Mouse (Mus musculus) limb, embryonic 15.5 days (tissue): ENCODE data around the gene Cpz. TPM values are rescaled to one million over a fixed set of nuclear protein-coding genes. Genes with fewer than 3 reads are reported as not detected.

Source experiments
- ATAC-seq: fragments of 200-750 bp; cut with Nextera tagmentation; 2 replicates; pipeline ENCODE4 v1.8.0; 2017; ENCODE audit warnings: low read depth, moderate TSS enrichment; ENCODE audit not compliant: insufficient number of reproducible peaks, low FRiP score, low TSS enrichment
- H3K27ac ChIP-seq: fragments of 300-500 bp; sonication (generic); 2 replicates; pipeline ENCODE4 v1.5.1; 2015; ENCODE audit warnings: moderate library complexity, mild to moderate bottlenecking, inconsistent platforms
- H3K27me3 ChIP-seq: fragments of 300-500 bp; sonication (generic); 2 replicates; pipeline ENCODE4 v1.6.1; 2015; ENCODE audit warnings: inconsistent platforms
- H3K36me3 ChIP-seq: fragments of 300-500 bp; sonication (generic); 2 replicates; pipeline ENCODE4 v1.6.1; 2015; ENCODE audit warnings: inconsistent platforms
- H3K4me1 ChIP-seq: fragments of 300-500 bp; sonication (generic); 2 replicates; pipeline ENCODE4 v1.6.1; 2015; ENCODE audit warnings: inconsistent platforms
- H3K4me2 ChIP-seq: fragments of 300-500 bp; sonication (generic); 2 replicates; pipeline ENCODE4 v1.6.1; 2015; ENCODE audit warnings: mild to moderate bottlenecking, inconsistent platforms
- H3K4me3 ChIP-seq: fragments of 300-500 bp; sonication (generic); 2 replicates; pipeline ENCODE4 v1.5.1; 2015; ENCODE audit warnings: mild to moderate bottlenecking, inconsistent platforms
- H3K9ac ChIP-seq: fragments of 300-500 bp; sonication (generic); 2 replicates; pipeline ENCODE4 v1.6.1; 2015; ENCODE audit warnings: inconsistent platforms
- H3K9me3 ChIP-seq: fragments of 300-500 bp; sonication (generic); 2 replicates; pipeline ENCODE4 v1.6.1; 2016; ENCODE audit warnings: inconsistent platforms
- WGBS: fragments of 180-500 bp; shearing (Covaris S2); methylation state at CpG from one replicate; pipeline ENCODE4 v1.1.7; 2015; 5-methylcytosine and 5-hydroxymethylcytosine counted together
- polyA plus RNA-seq: library from polyadenylated mRNA; unstranded; fragments of >200 nt; fragmentation: Nextera tagmentation; extraction: Ambion mirVana; gene quantifications from 2 replicates; pipeline ENCODE4 v1.2.1, GENCODE M21; 2015

The Cpz gene
- polyA plus RNA-seq, 1 experiment from 2014 or later = 12.1 TPM

DNA sequence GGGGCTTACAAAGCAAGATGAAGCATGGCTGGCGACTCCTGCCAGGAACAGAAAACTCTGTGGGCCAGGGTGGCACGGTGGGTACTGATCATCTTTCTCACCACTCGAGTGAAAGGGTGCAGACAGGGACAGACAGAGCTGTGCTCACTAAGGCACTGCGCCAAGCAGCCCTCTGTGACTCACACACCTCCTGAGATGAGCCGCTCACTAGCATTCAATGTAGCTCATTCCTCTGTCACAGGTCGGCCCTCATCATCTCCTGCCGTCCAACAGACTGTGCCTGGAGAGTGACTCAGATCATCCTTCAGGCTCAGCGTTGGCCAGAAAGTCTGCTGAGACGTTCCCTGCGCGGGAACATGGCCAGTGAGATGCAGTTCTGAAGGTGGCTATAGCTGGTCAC is 8.7 kb downstream of the Cpz start:
- Histone ChIP-seq H3K27ac (no peak overlapping the region), H3K9ac (no peak overlapping the region), H3K27me3 (peaks cover 19% of the 10 kb centered on the region), H3K9me3 (no peaks in the 10 kb centered on the region), H3K4me3 (no peak overlapping the region), H3K4me2 (no peak overlapping the region), H3K36me3 (no peaks in the 10 kb centered on the region), H3K4me1 (no peaks in the 10 kb centered on the region)
- ATAC-seq = no peak
- WGBS = 78% methylated on average over 11 of the region's 11 CpGs

DNA sequence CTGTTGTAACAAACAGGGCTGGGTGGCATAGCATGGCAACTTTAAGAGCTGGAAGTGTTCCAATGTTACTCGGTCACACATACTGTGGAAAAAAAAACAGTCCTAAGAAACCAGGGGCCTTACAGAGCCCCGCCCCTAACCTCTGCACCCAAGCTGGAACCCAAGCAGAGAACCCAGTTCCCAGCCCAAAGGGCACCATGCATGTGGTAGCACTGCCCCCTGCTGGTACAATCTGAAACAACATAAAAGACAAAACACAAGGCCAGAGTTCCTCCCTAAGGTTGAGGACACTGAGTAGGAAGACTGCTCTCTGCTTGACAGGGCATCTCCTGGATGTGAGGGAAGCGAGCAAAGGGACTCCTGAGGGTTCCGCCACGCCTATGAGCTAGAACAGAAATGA is 14.9 kb downstream of the Cpz start:
- H3K27ac ChIP-seq = no peak overlapping the region
- no peak overlapping the region for H3K9ac ChIP-seq
- no peak for ATAC-seq
- H3K4me1 ChIP-seq = no peaks in the 10 kb centered on the region
- H3K36me3 ChIP-seq = no peaks in the 10 kb centered on the region
- H3K9me3 ChIP-seq = no peaks in the 10 kb centered on the region
- H3K27me3 ChIP-seq = peaks cover 5% of the 10 kb centered on the region; the same call in 1 of the 2 replicates
- 20% methylated on average over 5 of the region's 5 CpGs for whole genome bisulfite sequencing
- H3K4me2 ChIP-seq = no peak overlapping the region
- H3K4me3 ChIP-seq = no peak overlapping the region

GRCm38 (mm10) chr5:35505016-35505415 is 20.5 kb downstream of the Cpz start:
- Histone ChIP-seq H3K36me3 (no peaks in the 10 kb centered on the region), H3K4me2 (no peak overlapping the region), H3K9ac (no peak overlapping the region), H3K9me3 (no peaks in the 10 kb centered on the region), H3K4me1 (no peaks in the 10 kb centered on the region), H3K4me3 (no peak overlapping the region), H3K27me3 (peaks cover 6% of the 10 kb centered on the region), H3K27ac (no peak overlapping the region)
- ATAC-seq = no peak
- WGBS = 31% methylated on average over 7 of the region's 7 CpGs

DNA sequence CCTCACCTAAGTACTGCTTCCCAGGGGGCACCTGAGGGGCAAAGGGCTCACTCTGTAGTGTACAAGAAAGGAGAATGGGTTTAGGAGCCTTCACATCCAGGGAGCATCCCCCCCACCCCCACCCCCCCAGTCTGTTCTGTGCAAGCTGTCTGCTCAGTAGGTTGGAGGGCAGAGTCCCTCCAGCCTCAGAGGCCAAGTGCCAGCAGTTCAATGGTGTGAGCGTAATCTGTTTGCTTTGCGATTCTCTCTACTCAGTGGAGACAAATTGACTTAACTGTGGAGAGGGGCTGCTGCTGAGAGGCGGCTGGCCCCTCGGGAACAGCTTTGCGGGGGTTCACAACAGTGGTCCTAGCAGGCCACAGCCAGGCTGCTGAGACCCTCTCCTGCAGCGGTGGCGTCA is 28.2 kb downstream of the Cpz start:
- WGBS = 56% methylated on average over 7 of the region's 7 CpGs
- no peak overlapping the region for H3K9ac ChIP-seq
- H3K27me3 ChIP-seq = peaks cover 30% of the 10 kb centered on the region
- ATAC-seq = no peak
- H3K36me3 ChIP-seq = no peaks in the 10 kb centered on the region
- H3K9me3 ChIP-seq = no peaks in the 10 kb centered on the region
- H3K27ac ChIP-seq = no peak overlapping the region
- no peak overlapping the region for H3K4me3 ChIP-seq
- H3K4me1 ChIP-seq = no peaks in the 10 kb centered on the region
- H3K4me2 ChIP-seq = no peak overlapping the region

- WGBS = 24% methylated on average over 5 of the region's 5 CpGs
- Histone ChIP-seq H3K4me3 (no peak overlapping the region), H3K9me3 (no peaks in the 10 kb centered on the region), H3K4me2 (no peak overlapping the region), H3K36me3 (no peaks in the 10 kb centered on the region), H3K27ac (no peak overlapping the region), H3K9ac (no peak overlapping the region), H3K4me1 (no peaks in the 10 kb centered on the region), H3K27me3 (peaks cover 34% of the 10 kb centered on the region)
- ATAC-seq = no peak
These were observed 29.5 kb downstream of the Cpz start for GRCm38 (mm10) chr5:35495989-35496388.

DNA sequence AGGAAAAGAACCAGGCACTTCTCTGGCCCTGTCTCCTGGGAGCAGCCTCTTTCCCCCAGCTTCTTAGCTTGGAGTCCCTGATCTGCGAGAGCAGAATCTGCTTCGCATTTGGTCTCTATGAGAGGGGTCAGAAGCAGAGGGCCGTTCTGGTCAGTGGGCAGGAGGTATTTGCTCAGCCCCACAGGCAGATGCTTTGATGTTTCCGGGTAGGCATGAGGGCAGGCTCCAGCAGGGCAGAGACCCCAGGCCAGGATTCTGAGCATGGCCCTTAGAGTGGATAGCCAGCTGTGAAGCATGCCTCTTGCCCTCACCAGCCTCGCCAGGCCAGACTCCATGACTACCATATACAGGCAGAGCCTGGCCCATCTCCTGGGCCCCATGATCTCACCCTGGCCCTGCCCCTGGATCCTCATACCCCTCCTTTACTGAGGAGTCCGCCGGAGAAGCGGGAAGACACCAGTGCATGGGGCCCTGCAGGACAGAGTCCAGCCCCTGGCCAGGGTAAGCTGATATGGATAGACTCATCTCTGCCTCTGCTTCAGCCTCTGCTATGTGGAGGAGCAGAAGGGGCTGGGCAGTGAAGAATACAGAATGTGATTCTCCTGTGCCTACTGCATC is 30.6 kb downstream of the Cpz start:
- WGBS = 36% methylated on average over 8 of the region's 8 CpGs

GRCm38 (mm10) chr5:35493770-35494169 is 31.7 kb downstream of the Cpz start:
- no peak overlapping the region for H3K27ac ChIP-seq
- WGBS = 18% methylated on average over 12 of the region's 12 CpGs
- no peak for ATAC-seq
- no peak overlapping the region for H3K4me2 ChIP-seq
- no peaks in the 10 kb centered on the region for H3K9me3 ChIP-seq
- peaks cover 54% of the 10 kb centered on the region for H3K27me3 ChIP-seq
- H3K9ac ChIP-seq = no peak overlapping the region
- H3K36me3 ChIP-seq = no peaks in the 10 kb centered on the region
- H3K4me3 ChIP-seq = no peak overlapping the region
- H3K4me1 ChIP-seq = no peaks in the 10 kb centered on the region

More for the DNA sequence above, 30.6 kb downstream of the Cpz start:
- H3K9me3 ChIP-seq = no peaks in the 10 kb centered on the region
- H3K4me1 ChIP-seq = no peaks in the 10 kb centered on the region
- no peak for ATAC-seq
- peaks cover 44% of the 10 kb centered on the region for H3K27me3 ChIP-seq
- no peak overlapping the region for H3K4me2 ChIP-seq
- H3K36me3 ChIP-seq = no peaks in the 10 kb centered on the region
- H3K27ac ChIP-seq = no peak overlapping the region
- H3K4me3 ChIP-seq = no peak overlapping the region
- no peak overlapping the region for H3K9ac ChIP-seq

GRCm38 (mm10) chr5:35479521-35479920 is 46.0 kb downstream of the Cpz start:
- Histone ChIP-seq H3K4me2 (no peak overlapping the region), H3K36me3 (no peaks in the 10 kb centered on the region), H3K27ac (no peak overlapping the region), H3K4me3 (no peak overlapping the region), H3K27me3 (peaks cover 35% of the 10 kb centered on the region; the same call in 1 of the 2 replicates), H3K9me3 (no peaks in the 10 kb centered on the region), H3K4me1 (peaks cover 14% of the 10 kb centered on the region; the same call in 1 of the 2 replicates), H3K9ac (no peak overlapping the region)
- ATAC-seq = no peak
- WGBS = 20% methylated on average over 4 of the region's 4 CpGs

DNA sequence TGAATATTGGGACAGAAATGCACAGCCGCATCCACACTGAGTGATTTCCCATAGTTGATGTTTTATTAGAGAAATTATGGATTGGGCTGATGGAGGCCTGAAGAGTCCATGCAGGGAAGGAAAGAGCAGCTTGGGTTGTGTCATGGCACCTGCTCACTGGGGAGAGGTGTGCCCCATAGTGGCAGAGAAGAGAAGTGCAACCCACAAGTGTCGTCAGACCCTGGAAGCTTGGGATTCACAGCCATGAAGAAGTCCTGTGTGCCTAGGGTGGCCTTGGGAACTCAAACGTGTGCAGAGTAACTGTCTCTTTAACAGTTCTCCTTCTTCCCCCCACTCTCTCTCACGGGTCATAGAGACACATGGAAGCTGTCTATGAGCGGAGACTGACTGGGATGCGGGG is 50.3 kb downstream of the Cpz start:
- WGBS = 42% methylated on average over 6 of the region's 6 CpGs
- peaks cover 41% of the 10 kb centered on the region; the same call in 1 of the 2 replicates for H3K27me3 ChIP-seq

DNA sequence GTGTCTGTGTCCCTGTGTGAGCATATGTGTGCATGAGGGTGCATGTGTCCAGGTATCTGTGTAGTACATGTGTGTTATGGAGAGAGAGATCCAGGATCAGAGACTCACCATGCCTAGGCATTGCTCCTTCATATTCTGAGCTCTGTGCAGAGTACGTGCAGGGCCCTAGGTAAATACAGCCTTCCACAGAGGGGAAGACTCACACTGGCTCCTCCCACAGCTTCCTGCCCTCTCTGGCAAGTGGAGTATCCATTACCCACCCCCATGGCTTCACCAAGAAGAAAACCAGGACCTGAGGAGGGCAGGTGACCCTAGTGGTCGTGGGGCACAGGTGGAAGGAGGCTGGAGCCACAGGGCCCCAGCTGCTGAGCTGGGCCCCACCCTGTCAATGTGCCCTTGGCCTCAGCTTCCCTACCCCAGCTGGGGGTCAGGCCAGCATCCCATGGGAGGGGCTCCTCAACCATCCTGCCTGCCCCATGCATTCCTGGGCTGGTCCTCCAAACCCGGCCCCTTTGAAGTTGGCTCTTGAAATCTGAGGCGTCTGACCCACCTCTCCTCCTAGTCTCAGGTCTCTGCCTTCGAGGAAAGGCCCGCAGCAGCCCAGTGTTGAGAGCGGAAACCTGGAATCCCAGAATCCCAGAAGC is 54.5 kb downstream of the Cpz start:
- Histone ChIP-seq H3K27ac (no peak overlapping the region), H3K9me3 (no peaks in the 10 kb centered on the region), H3K9ac (no peak overlapping the region), H3K4me2 (no peak overlapping the region), H3K27me3 (peaks cover 51% of the 10 kb centered on the region), H3K4me3 (no peak overlapping the region), H3K4me1 (peaks cover 8% of the 10 kb centered on the region; the same call in 1 of the 2 replicates), H3K36me3 (no peaks in the 10 kb centered on the region)
- ATAC-seq = no peak; the same call in 1 of the 2 replicates
- 15% methylated on average over 7 of the region's 7 CpGs for WGBS

More for the DNA sequence above, 50.3 kb downstream of the Cpz start:
- Histone ChIP-seq H3K27ac (no peak overlapping the region), H3K4me2 (no peak overlapping the region), H3K36me3 (no peaks in the 10 kb centered on the region), H3K9ac (no peak overlapping the region), H3K9me3 (no peaks in the 10 kb centered on the region), H3K4me3 (no peak overlapping the region), H3K4me1 (peaks cover 14% of the 10 kb centered on the region; the same call in 1 of the 2 replicates)
- ATAC-seq = no peak

GRCm38 (mm10) chr5:35465966-35466635 is 59.4 kb downstream of the Cpz start:
- no peak for ATAC-seq
- Histone ChIP-seq H3K4me3 (no peak overlapping the region), H3K4me1 (peaks cover 18% of the 10 kb centered on the region; the same call in 1 of the 2 replicates), H3K9ac (no peak overlapping the region), H3K27ac (no peak overlapping the region), H3K36me3 (no peaks in the 10 kb centered on the region), H3K27me3 (peaks cover 69% of the 10 kb centered on the region), H3K4me2 (peak overlapping the region; percentile 27; the same call in 1 of the 2 replicates), H3K9me3 (no peaks in the 10 kb centered on the region)
- WGBS = 9% methylated on average over 21 of the region's 21 CpGs

GRCm38 (mm10) chr5:35462081-35462480 is 63.4 kb downstream of the Cpz start:
- peaks cover 18% of the 10 kb centered on the region; the same call in 1 of the 2 replicates for H3K4me1 ChIP-seq
- H3K27me3 ChIP-seq = peaks cover 47% of the 10 kb centered on the region
- no peak overlapping the region for H3K4me3 ChIP-seq
- 21% methylated on average over 8 of the region's 8 CpGs for WGBS
- no peak overlapping the region for H3K27ac ChIP-seq
- no peaks in the 10 kb centered on the region for H3K36me3 ChIP-seq
- no peak overlapping the region for H3K9ac ChIP-seq
- H3K4me2 ChIP-seq = no peak overlapping the region
- ATAC-seq = no peak
- H3K9me3 ChIP-seq = no peaks in the 10 kb centered on the region
